ENCODE assay signal across 27 mouse cellular contexts in genomic region chr19:16556988-16557387, GRCm38 (mm10).
DNase-seq lines count a peak whose midpoint lies in the region; ATAC-seq and TF ChIP-seq lines count a peak whose summit lies in the region.
"Had no signal": no experiment of that assay in that cellular context is flagged by ENCODE, and none has a peak within 500 bp of the region (broad histone marks: within the 10 kb centered on the region; RNA-seq: fewer than 3 reads in every experiment).

No protein-coding gene starts in this region.

- H3K4me1 ChIP-seq in intestine, embryonic 14.5 days (replicated peaks; ENCODE audit: control insufficient read depth, insufficient read depth, low read length): peaks cover 30% of the 10 kb centered on the region
- peaks cover 2% of the 10 kb centered on the region; the same call in 1 of the 2 replicates for H3K4me1 ChIP-seq in intestine, embryonic 15.5 days (replicated peaks)
- peaks cover 23% of the 10 kb centered on the region for H3K4me1 ChIP-seq in lung, embryonic 15.5 days
- peaks cover 15% of the 10 kb centered on the region for H3K4me1 ChIP-seq in limb, embryonic 14.5 days (ENCODE audit: control insufficient read depth, insufficient read depth, low read length)
- H3K4me1 ChIP-seq in hindbrain, embryonic 11.5 days (replicated peaks; ENCODE audit: control insufficient read depth, insufficient read depth, low read length): no peaks in the 10 kb centered on the region
- H3K4me1 ChIP-seq: heart, embryonic 13.5 days; hindbrain, embryonic 13.5 days; neural tube, embryonic 13.5 days had no signal

- no peak overlapping the region for H3K4me3 ChIP-seq in intestine, embryonic 14.5 days (ENCODE audit: low read depth, low read length)
- H3K4me3 ChIP-seq in intestine, embryonic 15.5 days (replicated peaks): no peak overlapping the region
- no peak overlapping the region for H3K4me3 ChIP-seq in lung, embryonic 15.5 days
- H3K4me3 ChIP-seq in limb, embryonic 14.5 days (replicated peaks; ENCODE audit: low read length): no peak overlapping the region
- H3K4me3 ChIP-seq in hindbrain, embryonic 11.5 days (ENCODE audit: low read depth, low read length): no peak overlapping the region
- H3K4me3 ChIP-seq: embryonic facial prominence, embryonic 13.5 days; heart, adult 2 months; heart, embryonic 13.5 days; hindbrain, embryonic 13.5 days; myocyte; neural tube, embryonic 13.5 days had no signal

- no peaks in the 10 kb centered on the region for H3K27me3 ChIP-seq in intestine, embryonic 14.5 days (replicated peaks; ENCODE audit: control insufficient read depth, insufficient read depth, low read length)
- no peaks in the 10 kb centered on the region for H3K27me3 ChIP-seq in intestine, embryonic 15.5 days (replicated peaks)
- no peaks in the 10 kb centered on the region for H3K27me3 ChIP-seq in lung, embryonic 15.5 days
- no peaks in the 10 kb centered on the region for H3K27me3 ChIP-seq in limb, embryonic 14.5 days (ENCODE audit: control insufficient read depth, insufficient read depth, low read length)
- H3K27me3 ChIP-seq in hindbrain, embryonic 11.5 days (ENCODE audit: control insufficient read depth, insufficient read depth, low read length): no peaks in the 10 kb centered on the region
- H3K27me3 ChIP-seq: embryonic facial prominence, embryonic 13.5 days; heart, embryonic 13.5 days; hindbrain, embryonic 13.5 days; neural tube, embryonic 13.5 days; Patski had no signal

- H3K4me2 ChIP-seq in intestine, embryonic 14.5 days (ENCODE audit: low read length): no peak overlapping the region
- H3K4me2 ChIP-seq in intestine, embryonic 15.5 days (replicated peaks): no peak overlapping the region
- H3K4me2 ChIP-seq in lung, embryonic 15.5 days: 0 out of 2 replicates have a peak overlapping the region, but pooled peaks have one; percentile 12
- H3K4me2 ChIP-seq in limb, embryonic 14.5 days (replicated peaks; ENCODE audit: low read depth, low read length, severe bottlenecking): no peak overlapping the region
- no peak overlapping the region for H3K4me2 ChIP-seq in hindbrain, embryonic 11.5 days (replicated peaks; ENCODE audit: low read depth, low read length)
- H3K4me2 ChIP-seq: embryonic facial prominence, embryonic 13.5 days; heart, embryonic 13.5 days; hindbrain, embryonic 13.5 days; liver, embryonic 11.5 days; neural tube, embryonic 13.5 days had no signal

- ATAC-seq in intestine, embryonic 14.5 days (replicated peaks; ENCODE audit: low FRiP score, low TSS enrichment, low read depth): no peak
- no peak for ATAC-seq in intestine, embryonic 15.5 days
- peak; percentile 77; the same call in 1 of the 2 replicates for ATAC-seq in lung, embryonic 15.5 days (ENCODE audit: borderline replicate concordance, extremely low read depth, low FRiP score, low TSS enrichment)
- peak; percentile 53 for ATAC-seq in limb, embryonic 14.5 days (ENCODE audit: low FRiP score, low read depth)
- no peak for ATAC-seq in hindbrain, embryonic 11.5 days (ENCODE audit: low FRiP score)
- ATAC-seq: forebrain, embryonic 14.5 days; liver, postnatal 0 days; midbrain, embryonic 16.5 days; Patski had no signal

- no peak for TF ChIP-seq POLR2A in limb, embryonic 14.5 days (IDR thresholded peaks at IDR 0.05; ENCODE audit: borderline replicate concordance, extremely low read depth, insufficient read depth, insufficient read length)

- WGBS in intestine, embryonic 14.5 days: 38% methylated on average over 8 of the region's 8 CpGs
- WGBS in intestine, embryonic 15.5 days: 46% methylated on average over 8 of the region's 8 CpGs
- 33% methylated on average over 8 of the region's 8 CpGs for WGBS in lung, embryonic 15.5 days
- 22% methylated on average over 8 of the region's 8 CpGs for WGBS in limb, embryonic 14.5 days
- WGBS in hindbrain, embryonic 11.5 days: 76% methylated on average over 8 of the region's 8 CpGs

- intact Hi-C loops in heart, postnatal 36 days (cut with DNase I): loop anchor here (10.0 kb wide), 1 partner anchor 122 kb away; the partner anchor contains the start of gene Gna14

- no peak for DNase-seq in intestine, embryonic 14.5 days (ENCODE audit: low spot score)
- no peak for DNase-seq in lung, postnatal 14 days
- DNase-seq in NIH3T3 (ENCODE audit: low read depth): peak; percentile 41
- DNase-seq in limb, embryonic 14.5 days (ENCODE audit: low spot score): peak; percentile 58
- no peak for DNase-seq in heart, postnatal 36 days
- no peak for DNase-seq in hindbrain, embryonic 11.5 days (ENCODE audit: low spot score)
- DNase-seq: cerebellum, adult 18-20 months; cerebellum, postnatal 14 days; gastrocnemius, postnatal 36 days; heart, adult 2 months; heart, postnatal 14 days; layer of hippocampus, adult 9-11 months; liver, postnatal 0 days; retina, postnatal 1 day; thymus, adult 2 months; thymus, postnatal 4 days had no signal

- peak overlapping the region; percentile 5; the same call in 1 of the 2 replicates for H3K27ac ChIP-seq in intestine, embryonic 14.5 days (ENCODE audit: low read depth)
- no peak overlapping the region for H3K27ac ChIP-seq in intestine, embryonic 15.5 days
- H3K27ac ChIP-seq in lung, embryonic 15.5 days: peak overlapping the region; percentile 50; the same call in 1 of the 2 replicates
- no peak overlapping the region for H3K27ac ChIP-seq in limb, embryonic 14.5 days (replicated peaks; ENCODE audit: low read depth, low read length)
- H3K27ac ChIP-seq in hindbrain, embryonic 11.5 days (ENCODE audit: low read depth, low read length): no peak overlapping the region
- H3K27ac ChIP-seq: embryonic facial prominence, embryonic 13.5 days; heart, adult 2 months; heart, embryonic 13.5 days; hindbrain, embryonic 13.5 days; neural tube, embryonic 13.5 days had no signal

- H3K9me3 ChIP-seq in intestine, embryonic 14.5 days (ENCODE audit: control insufficient read depth, low read length): no peaks in the 10 kb centered on the region
- H3K9me3 ChIP-seq in intestine, embryonic 15.5 days: no peaks in the 10 kb centered on the region
- H3K9me3 ChIP-seq in lung, embryonic 15.5 days: no peaks in the 10 kb centered on the region
- H3K9me3 ChIP-seq in limb, embryonic 14.5 days (ENCODE audit: control insufficient read depth, low read length): no peaks in the 10 kb centered on the region
- no peaks in the 10 kb centered on the region for H3K9me3 ChIP-seq in hindbrain, embryonic 11.5 days (ENCODE audit: control insufficient read depth, low read length)
- H3K9me3 ChIP-seq: embryonic facial prominence, embryonic 13.5 days; hindbrain, embryonic 13.5 days; neural tube, embryonic 13.5 days had no signal

- no peaks in the 10 kb centered on the region for H3K36me3 ChIP-seq in intestine, embryonic 14.5 days (ENCODE audit: control insufficient read depth, insufficient read depth, low read length)
- H3K36me3 ChIP-seq in intestine, embryonic 15.5 days: no peaks in the 10 kb centered on the region
- H3K36me3 ChIP-seq in lung, embryonic 15.5 days: no peaks in the 10 kb centered on the region
- H3K36me3 ChIP-seq in limb, embryonic 14.5 days (ENCODE audit: control insufficient read depth, insufficient read depth, low read length): no peaks in the 10 kb centered on the region
- H3K36me3 ChIP-seq in hindbrain, embryonic 11.5 days (ENCODE audit: control insufficient read depth, insufficient read depth, low read length): no peaks in the 10 kb centered on the region
- H3K36me3 ChIP-seq: embryonic facial prominence, embryonic 13.5 days; heart, embryonic 13.5 days; hindbrain, embryonic 13.5 days; neural tube, embryonic 13.5 days had no signal

- H3K9ac ChIP-seq in intestine, embryonic 14.5 days (ENCODE audit: low read length): no peak overlapping the region
- no peak overlapping the region for H3K9ac ChIP-seq in intestine, embryonic 15.5 days
- H3K9ac ChIP-seq in lung, embryonic 15.5 days: no peak overlapping the region
- H3K9ac ChIP-seq in limb, embryonic 14.5 days (ENCODE audit: low read depth, low read length, severe bottlenecking): no peak overlapping the region
- H3K9ac ChIP-seq in hindbrain, embryonic 11.5 days (ENCODE audit: low read depth, low read length): no peak overlapping the region
- H3K9ac ChIP-seq: embryonic facial prominence, embryonic 13.5 days; heart, embryonic 13.5 days; hindbrain, embryonic 13.5 days; liver, postnatal 0 days; neural tube, embryonic 13.5 days had no signal

Comparison
In these comparisons a context has a peak if more than half of its experiments do, and no peak if none do; other contexts are left out.
1. H3K27ac ChIP-seq: peak in intestine, embryonic 14.5 days (single experiment) and lung, embryonic 15.5 days (single experiment); none in intestine, embryonic 15.5 days (single experiment), limb, embryonic 14.5 days (single experiment) and hindbrain, embryonic 11.5 days (single experiment).
2. ATAC-seq: peak in lung, embryonic 15.5 days (single experiment) and limb, embryonic 14.5 days (single experiment); none in intestine, embryonic 14.5 days (single experiment), intestine, embryonic 15.5 days (single experiment) and hindbrain, embryonic 11.5 days (single experiment).
3. DNase-seq: peak in NIH3T3 (single experiment) and limb, embryonic 14.5 days (single experiment); none in intestine, embryonic 14.5 days (single experiment), lung, postnatal 14 days (single experiment), heart, postnatal 36 days (0 of 2) and hindbrain, embryonic 11.5 days (single experiment).